Mouse (Mus musculus): Measurements from ENCODE around the gene Gm7982. TPM values are rescaled to one million over a fixed set of nuclear protein-coding genes. Genes with fewer than 3 reads are reported as not detected.
"Not testable (repeated sequence)": the region's sequence is repeated elsewhere in the genome, so short reads cannot be mapped to it uniquely, and the experiment has no call there.

Gm7982 gene
- total RNA-seq (2021), result not detected

DNA sequence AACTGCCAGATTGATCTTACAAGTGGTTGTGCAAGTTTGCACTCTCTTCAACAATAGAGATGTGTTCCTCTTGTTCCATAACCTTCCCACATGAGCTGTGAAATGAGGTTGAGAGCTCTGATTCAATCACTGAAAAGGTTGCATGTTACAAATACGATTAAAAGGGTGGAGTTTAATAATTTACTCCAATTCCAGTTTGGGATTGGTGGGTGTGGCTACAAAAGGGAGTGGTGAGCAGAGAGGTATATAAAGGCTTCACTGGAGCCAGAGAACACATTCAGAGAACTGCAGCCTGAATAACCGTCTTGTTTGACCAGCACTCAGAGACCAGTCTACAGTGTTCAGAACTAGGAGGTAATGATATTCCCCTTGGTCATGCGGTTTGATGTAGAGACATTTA lies at the start of gene Gm7982:
TSS of gene Gm7982 (plus strand) at position 301 of the 400 bp plus-strand sequence.
- intact Hi-C loops (cut with DNase I); DNase-seq: not testable (repeated sequence)

DNA sequence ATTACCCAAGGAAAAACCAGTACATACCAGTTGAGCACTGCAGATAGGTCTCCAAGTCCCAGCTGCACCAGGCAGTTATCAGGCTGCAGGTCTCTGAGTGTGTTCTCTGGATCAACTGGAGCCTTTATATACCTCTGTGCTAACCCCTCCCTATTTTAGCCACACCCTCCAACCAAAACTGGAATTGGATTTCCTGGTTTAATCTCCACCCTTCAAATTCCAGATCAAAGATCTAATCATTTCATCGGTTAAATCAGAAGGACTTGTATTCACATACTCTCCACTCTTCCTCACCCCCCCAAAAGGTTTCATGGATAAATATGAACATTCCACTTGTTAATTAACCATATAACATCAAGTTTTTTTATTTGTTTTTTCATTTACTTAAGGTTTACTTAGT lies 5.7 kb upstream of the Gm7982 start, which contains the start of gene Gm7978:
TSS of gene Gm7978 (minus strand) at position 101 of the 400 bp plus-strand sequence.
- DNase-seq; intact Hi-C loops (cut with DNase I): not testable (repeated sequence)

DNA sequence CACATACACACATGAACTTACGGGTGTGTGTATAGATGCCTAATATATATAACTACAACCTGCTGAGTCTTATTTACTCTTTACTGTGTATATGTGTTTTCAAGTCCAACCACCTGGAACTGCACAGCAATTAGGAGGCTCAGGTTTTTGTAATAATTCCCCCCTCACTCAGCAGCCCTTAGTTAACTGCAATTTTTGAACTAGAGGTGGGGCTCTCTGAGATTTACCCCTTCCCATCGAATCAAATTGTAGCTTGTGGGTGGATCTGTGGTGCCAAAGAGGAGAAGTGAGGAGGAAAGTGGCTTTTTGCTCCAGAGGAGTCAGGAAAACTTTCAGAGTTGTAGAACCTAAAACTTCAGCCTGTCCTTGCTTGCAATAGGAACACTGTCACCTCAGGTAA lies 33.9 kb downstream of the Gm7982 start, which contains the start of gene E330014E10Rik:
TSS of gene E330014E10Rik (plus strand) at position 301 of the 400 bp plus-strand sequence.
- intact Hi-C loops (cut with DNase I); DNase-seq: not testable (repeated sequence)

Other genes starting within 250 kb of the Gm7982 start
- not detected for gene Gm3286, start 231.3 kb upstream of the Gm7982 start, total RNA-seq (2021)
- gene Gm7971, start 147.1 kb upstream of the Gm7982 start, total RNA-seq (2021), result not detected
- gene Gm7978, start 5.8 kb upstream of the Gm7982 start, total RNA-seq (2021), result not detected
- gene E330014E10Rik, start 34.0 kb downstream of the Gm7982 start, total RNA-seq (2021), result not detected
- not detected for gene Cxcl13, start 214.9 kb downstream of the Gm7982 start, total RNA-seq (2021)

Measured in left cerebral cortex, postnatal 4 days (tissue).